Mouse (Mus musculus): ENCODE measurements around the gene Ppp2r3c.

GRCm38 (mm10) chr12:55311841-55312240, 9.0 kb upstream of the Ppp2r3c start:
- TF ChIP-seq POLR2A (IDR thresholded peaks at IDR 0.05; ENCODE audit: borderline replicate concordance, control insufficient read depth, low read depth, low read length) = no peak
- TF ChIP-seq CTCF (IDR thresholded peaks at IDR 0.05; ENCODE audit: control insufficient read depth, insufficient read depth, low read length) = no peak
